Mouse (Mus musculus): Measurements from ENCODE around the gene Rora.

Rora gene

DNA sequence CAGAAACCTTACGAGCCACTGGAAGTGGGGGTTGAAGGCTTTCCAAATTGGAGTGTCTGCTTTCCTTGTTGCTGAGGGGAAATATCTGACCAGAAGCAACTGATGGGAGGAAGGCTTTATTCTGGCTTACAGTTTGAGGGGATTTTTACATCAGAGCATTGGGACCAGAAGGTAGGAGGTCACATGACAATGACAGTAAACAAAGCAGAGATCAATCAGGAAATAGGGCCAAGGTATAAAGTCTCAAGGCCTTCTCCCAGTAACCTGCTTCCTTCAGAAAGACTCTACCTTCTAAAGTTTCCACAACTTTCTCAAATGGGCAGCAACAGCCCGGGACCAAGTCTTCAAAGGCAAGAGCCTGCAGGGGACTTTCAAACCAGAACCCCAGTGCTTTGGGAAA is 34.6 kb downstream of the Rora start:
- DNase-seq (ENCODE audit: low spot score): no peak

DNA sequence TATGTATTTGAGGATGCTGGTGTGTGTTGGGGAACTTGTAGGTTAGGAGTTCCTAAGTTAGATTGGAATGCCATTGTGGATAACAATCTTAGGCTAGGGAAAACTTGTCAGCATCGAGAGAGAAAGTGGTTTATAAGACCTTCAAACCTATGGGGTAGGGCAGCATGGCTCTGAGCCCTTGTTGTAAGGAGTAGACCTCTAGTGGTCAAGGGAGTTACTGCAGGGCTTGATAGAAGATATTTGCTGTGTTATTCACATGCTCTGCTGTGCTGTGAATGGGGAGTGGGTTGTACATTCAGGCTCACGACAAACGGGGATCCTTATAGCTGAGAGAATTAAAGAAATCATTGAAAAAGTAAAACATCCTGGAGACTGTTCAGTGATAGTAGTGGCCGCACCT is 35.8 kb downstream of the Rora start:
- peak; percentile 16 for DNase-seq (ENCODE audit: low spot score)

DNA sequence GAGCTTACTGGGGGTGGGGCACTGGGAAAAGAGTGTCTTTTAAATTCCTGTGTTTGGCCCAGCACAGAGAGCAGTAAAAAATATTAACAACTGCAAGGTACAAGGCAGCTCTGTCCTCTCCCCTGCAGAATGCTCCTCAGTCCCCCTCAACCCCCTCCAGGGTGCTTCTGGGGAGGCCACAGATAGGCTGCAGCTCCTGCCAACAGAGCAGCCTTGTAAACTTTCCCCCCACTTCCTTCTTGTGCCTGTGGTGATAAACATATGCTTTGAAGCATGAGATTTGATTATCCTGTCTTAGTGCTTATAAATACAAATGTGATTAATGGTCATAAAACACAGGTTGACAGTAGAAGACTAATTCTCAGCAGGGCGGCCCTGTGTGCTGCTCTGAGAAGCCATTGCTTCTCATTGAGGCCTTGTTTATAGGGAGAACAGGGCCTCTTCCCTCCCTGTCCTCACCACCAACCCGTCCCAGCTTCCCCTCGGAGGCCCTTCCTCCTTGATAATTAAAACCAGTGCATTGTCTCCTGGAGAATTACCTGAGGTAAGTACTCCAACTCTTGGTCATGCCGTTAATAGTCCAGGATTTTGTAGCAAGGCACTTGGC is 41.4 kb downstream of the Rora start:
- no peak for DNase-seq (ENCODE audit: low spot score)

DNA sequence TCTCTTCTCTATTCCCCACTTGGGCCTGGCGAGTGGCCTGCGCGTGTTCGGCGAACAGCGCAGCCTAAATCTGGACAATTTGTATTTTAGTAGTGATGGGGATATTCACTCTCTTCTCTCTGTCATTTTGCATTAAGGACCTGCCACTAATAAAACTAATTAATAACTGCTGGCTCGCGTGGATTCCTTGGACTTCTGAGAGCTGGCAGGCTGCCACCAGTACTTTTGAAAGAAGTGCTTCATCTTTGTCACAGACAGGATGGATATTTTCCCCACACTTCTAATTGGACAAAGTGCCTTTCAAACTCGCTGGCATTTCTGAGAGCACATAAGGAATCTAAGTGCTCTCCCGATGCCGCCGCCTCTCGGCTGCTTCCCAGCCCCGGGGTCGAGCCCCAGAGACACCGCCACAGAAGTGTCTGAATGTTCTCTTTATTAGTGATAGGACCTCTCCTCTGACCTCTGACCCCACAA is 41.9 kb downstream of the Rora start:
- no peak for DNase-seq (ENCODE audit: low spot score)

DNA sequence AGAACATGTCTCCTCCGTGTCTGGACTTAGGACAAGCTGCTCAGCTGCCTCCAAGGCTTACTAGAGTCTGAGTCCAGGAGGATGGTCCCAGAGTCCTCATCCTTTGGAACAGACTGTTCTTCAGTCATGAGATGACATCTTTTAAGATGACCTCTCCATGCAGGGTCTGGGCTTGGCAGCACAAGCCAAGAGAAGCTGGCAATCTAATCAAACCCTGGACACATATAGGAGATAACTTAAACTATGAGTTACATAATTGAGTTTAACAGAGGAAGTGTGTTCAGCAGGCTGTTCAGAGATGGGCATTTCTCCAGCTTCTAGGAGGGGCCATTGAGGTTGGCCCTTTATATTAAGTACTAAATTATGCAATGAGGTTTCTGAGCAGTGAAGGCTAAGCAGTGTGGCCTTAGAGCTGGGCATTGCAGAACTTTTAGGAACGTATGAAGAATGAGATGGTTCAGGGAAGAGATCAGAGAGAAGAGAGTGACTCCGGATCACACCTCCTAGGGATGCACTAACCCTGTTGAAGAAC is 42.9 kb downstream of the Rora start:
- DNase-seq (ENCODE audit: low spot score): no peak

DNA sequence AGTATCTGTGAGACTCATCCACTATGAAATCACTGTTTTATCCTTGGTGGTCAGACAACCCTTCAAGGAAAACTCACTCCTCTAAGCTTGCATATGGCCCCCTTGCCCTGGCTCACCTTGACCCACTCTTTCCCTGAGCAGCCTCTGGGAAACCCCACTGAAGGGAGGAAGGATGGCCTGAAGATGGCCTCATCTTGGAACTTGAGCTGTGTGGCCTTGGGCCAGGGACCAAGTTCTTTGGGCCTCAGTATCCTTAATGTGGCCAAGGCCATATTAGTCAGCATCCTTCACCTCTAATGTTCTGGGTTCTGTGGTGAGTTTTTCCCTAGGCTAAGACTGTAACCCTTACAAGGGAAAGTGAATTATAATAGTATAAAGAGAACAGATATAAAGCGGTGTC is 45.8 kb downstream of the Rora start:
- DNase-seq (ENCODE audit: low spot score): no peak

DNA sequence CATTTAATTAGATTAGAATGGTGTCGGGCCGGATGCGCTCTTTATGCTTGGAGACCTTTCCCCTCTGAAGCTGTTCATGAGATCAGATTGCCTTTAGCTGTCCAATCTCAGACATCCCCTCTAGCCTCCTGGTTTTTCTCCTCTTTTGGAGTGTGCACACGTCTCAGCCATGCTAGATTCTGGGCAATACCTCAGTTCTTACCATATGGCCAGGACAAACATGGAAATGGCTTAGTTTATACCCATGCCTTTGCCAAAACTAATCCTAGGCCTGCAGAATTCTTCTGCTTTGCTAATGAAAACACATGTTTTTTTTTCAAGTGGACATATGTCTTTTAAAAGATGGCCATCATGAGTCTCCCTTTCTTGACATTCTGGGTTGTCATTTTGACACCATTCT is 46.3 kb downstream of the Rora start:
- no peak for DNase-seq (ENCODE audit: low spot score)

DNA sequence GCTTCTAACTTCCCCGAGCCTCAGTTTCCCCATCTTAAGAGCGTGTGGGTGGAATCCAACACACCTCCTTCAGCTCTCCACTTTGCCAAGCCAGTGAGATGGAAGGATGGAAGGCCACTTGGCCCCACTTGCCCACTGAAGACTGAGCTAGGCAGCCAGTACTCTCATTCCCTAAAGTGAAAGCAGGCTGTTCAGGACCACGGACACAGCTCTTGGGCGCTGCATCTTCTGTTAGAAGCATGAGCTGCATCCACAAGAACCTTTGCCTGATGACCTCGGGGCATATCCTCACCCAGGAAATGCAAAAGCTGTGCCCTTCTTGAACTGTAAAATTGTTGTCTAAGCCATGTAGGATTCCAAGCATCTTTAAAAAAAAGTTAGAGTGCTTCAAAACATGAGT is 54.0 kb downstream of the Rora start:
- DNase-seq (ENCODE audit: low spot score): no peak

DNA sequence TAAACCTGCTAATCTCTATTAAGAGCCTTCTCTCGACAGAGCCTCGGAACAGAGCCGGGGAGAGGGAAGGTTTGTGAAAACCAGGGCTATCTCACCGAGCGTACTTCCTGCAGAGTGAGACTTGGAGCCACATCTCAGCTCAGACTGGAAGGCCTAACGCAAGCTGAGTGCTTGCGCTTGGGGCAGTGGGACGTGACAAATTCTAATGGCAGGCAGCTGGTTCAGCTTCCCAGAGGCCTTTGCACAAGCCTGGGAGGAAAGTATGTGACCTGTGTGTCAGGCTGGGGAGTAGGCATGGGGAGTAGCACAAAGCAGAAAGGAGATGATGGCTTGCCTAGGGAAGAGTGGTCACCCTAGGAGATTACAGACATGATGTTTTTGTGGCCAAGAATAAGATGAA is 55.6 kb downstream of the Rora start:
- no peak for DNase-seq (ENCODE audit: low spot score)

DNA sequence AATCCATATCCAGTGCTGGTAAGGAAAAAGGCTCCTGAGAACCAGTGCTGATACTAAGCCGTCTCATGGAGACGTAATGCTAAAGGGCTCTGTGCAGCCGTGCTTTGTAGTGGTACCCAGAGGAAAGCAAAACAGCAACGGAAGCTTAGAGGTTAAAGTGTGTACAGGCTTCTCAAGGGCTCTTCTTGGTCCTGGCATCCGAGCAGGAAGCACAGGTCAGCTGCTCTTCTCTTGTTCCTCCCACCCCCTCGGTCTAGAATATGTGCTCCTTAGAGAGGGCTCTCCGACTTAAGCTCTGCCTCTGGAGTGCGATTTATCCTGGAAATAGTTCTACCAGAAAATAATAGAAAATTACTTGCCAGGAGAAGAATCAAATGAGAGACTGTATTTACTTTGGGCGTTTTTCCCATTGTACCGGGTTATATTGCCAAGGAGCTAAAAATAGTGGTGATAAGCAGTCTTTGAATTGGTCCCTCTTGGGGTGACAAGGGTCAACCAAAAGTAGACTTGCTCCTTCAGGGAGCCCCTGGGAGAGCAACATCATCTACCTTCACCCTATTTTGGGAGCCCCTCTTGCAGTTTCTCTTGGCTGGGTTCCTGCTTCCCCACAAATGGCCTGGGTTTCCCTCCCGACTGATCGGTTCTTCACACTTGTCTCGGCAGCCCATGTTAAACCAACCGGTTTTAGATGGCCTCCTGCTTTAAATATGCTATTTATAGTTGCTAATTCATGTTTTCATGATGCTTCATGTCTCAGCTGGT is 57.5 kb downstream of the Rora start:
- no peak for DNase-seq (ENCODE audit: low spot score)

DNA sequence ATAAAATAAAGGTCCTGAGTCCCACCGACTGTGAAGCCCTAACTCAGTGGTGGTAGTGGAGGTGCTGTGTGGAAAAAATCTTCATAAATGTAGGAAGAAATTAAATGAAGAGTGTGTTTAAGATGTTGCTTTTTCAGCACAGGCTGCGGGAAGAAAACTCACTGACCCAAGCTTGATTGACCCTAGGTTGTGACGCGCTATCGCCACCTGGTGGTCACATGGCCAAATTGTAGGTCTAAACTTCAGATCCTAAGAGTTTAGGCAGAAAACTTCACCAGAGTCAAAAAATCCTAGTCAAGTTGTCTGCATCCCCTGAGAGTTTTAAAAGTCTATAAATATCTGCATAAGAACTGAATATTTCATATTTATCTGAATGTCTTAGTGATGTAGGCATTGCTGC is 63.4 kb downstream of the Rora start:
- DNase-seq (ENCODE audit: low spot score): no peak

DNA sequence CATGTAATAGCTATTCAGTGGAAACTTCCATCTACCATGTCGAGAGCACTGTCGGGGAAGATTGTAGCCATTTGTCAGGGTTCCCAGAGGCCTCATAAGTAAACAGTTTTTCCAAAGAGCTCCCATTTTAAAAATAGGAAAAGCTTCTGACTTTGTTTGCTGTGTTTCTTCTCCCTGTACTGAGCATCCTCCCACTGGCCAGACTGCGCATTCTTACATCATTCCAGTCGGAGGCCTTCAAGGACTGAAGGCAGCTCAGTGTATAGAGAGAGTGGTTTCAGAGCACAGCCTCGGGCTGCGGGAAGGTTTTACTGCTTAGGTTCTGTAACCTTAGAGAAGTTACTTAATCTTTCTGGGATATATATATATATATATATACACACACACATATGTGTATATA is 64.8 kb downstream of the Rora start:
- no peak for DNase-seq (ENCODE audit: low spot score)

DNA sequence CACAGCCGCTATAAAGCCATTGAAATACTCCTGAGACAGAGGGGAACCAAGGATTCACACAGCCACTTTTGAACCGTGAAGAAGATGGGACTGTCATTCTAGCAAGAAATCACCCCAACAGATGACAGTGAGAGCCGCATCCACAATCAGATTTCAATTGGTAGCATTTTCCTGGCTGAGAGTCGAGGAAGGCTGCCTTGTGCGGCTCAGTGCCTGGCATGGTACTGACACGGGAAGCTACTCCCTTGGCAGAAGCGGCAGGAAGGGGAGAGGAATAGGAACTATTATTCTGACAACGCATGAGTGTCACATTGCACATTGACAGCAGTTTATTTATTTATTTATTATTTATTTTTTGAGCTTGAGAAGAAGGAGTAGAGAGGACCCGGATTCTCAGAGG is 65.7 kb downstream of the Rora start:
- no peak for DNase-seq (ENCODE audit: low spot score)

DNA sequence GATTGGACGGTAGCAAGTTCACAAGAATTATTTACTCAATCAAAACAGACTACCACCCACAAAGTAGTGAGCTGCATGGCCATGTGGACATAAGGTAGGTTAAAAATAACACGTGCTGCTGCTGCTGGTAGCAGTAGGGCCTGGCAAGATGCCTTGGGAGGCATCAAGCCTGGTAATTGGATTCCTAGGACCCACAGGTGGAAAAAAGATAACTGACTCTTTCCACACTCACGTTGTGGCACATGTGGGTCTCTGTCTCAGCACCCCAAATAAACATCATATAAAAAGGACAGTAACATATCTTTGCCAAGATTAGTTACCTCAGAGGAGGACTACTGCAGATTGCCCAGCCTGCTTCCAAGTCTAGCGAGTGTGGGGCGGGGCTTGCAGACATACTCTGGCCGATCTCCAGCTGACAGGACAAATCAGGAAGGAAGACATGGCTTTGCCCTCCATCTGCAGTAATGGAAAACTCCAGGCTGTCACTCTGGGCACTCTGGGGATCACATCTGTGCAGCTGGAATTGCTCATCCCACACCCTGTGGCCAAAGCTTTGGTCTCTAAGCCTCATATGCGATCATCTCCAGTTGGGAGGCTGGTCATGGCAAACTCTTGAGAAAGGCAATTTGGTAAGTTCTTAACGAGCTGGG is 71.2 kb downstream of the Rora start:
- DNase-seq (ENCODE audit: low spot score): no peak

DNA sequence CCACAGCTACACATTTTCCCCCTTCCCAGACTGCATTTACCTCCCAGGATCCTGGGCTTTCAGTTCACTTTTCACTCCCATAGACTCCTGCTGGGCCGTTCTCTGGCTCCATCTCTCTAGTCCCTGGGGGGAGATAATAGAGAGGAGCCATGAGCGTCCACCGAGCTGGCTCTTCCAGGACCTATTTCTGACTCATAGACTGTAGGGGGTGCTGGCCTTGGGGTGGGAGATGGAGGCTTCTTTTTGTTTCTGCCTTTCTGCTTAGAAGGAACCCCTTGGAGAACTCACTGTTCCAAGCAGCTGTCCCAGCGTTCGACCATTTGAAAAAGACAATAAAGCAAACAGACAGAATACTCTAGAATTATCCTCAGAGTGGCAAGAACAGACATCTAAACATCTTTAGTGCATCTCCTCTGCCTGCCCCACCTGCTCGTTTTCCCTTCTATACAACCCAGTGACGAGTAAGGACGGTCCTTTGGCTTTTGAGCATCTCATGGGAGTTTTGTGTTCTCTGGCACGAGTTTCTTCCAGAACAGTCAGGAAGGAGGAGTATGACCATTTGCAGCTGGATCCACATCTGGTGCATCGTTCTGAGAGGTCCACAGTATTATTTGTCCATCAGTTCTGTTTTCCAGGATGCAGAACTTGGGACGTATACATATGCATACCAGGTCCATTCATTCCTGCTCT is 73.7 kb downstream of the Rora start:
- no peak for DNase-seq (ENCODE audit: low spot score)

DNA sequence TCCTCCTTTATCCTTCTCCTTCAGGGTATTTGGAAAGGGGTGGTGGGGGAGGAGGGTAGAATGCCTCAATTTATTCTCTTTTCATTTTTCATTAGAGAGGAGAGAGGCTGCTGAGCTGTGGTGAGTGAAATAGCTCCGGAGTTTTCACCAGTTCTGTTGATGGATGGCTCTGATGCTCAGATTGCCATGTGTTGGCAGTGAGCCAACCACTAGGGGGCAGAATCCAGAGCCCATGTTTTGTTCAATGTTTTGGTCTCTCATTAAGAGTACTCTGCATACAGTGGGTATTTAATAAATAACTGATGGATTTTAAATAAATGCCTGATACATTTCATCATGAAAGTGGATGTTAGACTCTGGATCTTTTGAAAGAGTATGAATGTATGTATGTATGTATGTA is 77.9 kb downstream of the Rora start:
- DNase-seq (ENCODE audit: low spot score): no peak

DNA sequence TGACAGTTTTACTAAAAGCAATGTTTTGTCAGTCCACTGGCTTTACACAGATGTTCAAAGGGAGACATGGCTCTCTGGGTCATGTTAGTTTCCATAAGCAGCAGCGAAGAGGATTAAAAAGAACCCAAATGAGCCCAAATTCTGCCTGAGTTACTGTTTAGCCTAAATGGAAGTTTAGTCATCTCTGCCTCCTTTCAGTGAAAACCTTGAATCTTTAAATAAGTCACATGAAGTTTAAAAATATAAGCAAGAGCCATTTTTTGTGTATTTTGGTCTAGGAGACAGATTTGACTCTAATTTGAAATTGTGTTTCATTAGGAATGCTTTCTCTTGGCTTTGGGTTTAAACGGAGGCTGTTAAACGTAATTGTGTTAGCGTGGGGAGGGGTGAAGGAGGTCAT is 79.3 kb downstream of the Rora start:
- no peak for DNase-seq (ENCODE audit: low spot score)

DNA sequence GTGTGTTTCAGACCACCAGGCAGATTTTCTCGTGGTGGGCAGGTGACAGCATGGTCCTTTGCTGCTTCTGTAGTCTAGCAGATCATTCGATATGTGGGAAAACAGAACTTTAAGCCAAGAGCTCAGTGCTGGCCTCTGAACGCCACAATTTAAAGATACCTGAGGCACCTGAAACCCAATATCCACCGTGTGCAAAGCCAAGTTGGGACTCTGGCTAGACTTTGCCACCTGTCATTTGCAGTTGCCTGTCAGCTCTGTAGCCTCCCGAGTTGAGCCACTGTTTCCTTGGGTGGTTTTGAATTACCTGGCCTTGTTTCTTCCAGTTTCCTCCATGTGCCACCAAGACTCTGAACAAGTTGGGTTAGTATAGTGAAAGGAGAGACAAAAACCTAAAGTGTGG is 82.3 kb downstream of the Rora start:
- DNase-seq (ENCODE audit: low spot score): no peak

DNA sequence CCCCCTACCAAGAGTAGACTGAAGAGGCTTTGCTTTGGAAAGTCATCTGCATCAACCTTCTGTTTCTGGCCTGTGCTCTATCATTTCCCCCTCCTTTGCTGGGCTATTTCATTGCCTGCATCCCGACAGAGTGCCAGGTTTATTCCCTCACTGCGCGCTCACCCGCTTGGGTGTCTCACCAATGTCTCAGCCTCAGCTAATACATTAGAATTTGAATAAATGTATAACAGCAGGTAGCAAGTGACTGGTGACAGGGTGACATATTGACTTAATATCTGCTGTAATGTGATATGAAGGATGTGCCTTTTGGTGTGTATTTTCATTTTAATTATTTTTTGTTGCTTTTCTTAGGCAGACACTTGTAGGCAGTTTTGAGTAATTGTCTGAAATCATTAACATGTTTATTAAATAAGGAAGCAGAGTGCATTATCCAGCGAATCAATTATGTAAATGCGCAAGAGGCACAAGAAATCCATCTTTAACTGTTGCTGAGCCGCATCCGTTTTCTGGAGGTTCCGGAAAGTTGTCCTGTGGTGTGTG is 83.7 kb downstream of the Rora start:
- no peak for DNase-seq (ENCODE audit: low spot score)

DNA sequence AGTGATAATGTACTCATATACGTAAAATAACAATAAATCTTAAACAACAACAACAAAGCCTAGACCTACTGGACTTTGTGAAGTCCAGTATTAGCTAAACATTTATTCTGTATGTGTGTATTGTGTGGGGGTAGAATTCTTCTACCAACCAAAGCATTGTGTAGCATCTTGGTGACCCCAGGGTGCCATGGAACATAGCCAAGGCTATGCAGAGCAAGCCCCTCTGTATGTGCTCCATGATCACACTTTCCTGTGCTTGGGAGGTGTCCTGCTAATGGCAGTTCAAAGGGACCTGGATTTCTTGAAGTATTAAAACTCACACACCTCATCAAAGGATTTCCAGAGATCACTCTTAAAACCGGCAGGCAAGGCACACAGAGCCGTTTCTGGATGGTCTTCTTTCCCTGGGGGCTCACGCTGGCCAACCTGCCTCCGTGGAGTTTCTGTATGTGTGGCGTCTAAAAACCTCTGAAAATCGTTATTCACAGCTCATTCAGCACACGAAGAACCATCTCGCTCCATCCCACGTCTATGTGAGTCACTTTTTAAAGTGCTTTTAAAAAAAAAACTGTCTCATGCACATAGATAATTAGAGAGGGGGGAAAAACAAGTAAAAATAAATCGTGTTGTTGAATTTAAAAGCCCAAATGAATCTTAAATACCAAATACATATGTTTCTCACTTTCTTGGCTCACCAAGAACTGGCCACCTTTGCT is 92.5 kb downstream of the Rora start:
- DNase-seq (ENCODE audit: low spot score): no peak

DNA sequence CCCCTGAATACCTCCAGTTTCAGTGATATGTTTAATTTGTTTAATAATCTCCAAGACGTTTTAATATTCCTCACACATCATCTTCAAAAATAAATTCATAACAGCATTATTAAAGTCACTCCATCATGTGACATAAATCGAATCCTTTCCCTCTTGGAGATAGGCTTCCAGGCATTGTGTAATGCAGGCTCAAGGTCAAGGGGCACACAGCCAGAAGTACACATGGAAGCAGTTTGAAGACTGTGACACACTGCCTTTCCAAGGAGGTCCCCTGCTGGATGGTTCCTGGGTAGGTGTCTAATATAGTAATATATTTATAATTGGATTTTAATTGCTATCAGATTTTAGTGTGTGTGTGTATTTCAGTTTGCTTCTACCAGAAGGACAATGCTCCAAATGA is 103.4 kb downstream of the Rora start:
- DNase-seq (ENCODE audit: low spot score): no peak

DNA sequence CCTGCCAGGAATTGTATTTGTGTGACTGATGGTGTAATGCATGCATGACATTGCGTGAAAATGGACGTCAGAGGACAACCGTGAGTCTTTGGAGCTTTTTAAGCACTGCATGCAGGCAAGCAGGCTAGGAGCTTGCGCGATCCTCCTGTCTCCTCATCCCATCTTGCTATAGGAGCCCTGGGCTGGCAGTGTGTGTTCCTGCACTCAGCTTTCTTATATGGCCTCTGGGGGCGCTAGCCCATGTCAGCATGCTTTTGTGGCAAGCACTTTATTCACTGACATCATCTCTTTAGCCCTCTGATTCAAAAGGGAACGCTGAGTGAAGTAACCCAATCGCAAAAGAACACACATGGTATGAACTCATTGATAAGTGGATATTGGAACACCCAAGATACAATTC is 105.7 kb downstream of the Rora start:
- DNase-seq (ENCODE audit: low spot score): no peak
